Mouse (Mus musculus) lung, embryonic 16.5 days (tissue): ENCODE data around the gene 1700001L19Rik. TPM values are rescaled to one million over a fixed set of nuclear protein-coding genes. Genes with fewer than 3 reads are reported as not detected.

Experiments used
- ATAC-seq: fragments of 200-750 bp; cut with Nextera tagmentation; 2 replicates; pipeline ENCODE4 v1.8.0; 2017; ENCODE audit warnings: low read depth, mild to moderate bottlenecking, moderate library complexity
- H3K27ac ChIP-seq: fragments of 300-500 bp; sonication (generic); 2 replicates; pipeline ENCODE4 v1.5.1; 2014; ENCODE audit warnings: mild to moderate bottlenecking, control low read depth, low read length
- H3K27me3 ChIP-seq: fragments of 300-500 bp; sonication (generic); 2 replicates; pipeline ENCODE4 v1.6.1; 2014; ENCODE audit warnings: low read depth, low read length, mixed read lengths; ENCODE audit not compliant: control insufficient read depth, insufficient read depth
- H3K36me3 ChIP-seq: fragments of 300-500 bp; sonication (generic); 2 replicates; pipeline ENCODE4 v1.6.1; 2014; ENCODE audit warnings: low read length; ENCODE audit not compliant: control insufficient read depth, insufficient read depth
- H3K4me1 ChIP-seq: fragments of 300-500 bp; sonication (generic); replicated peaks from 2 replicates; pipeline ENCODE4 v1.6.1; 2014; ENCODE audit warnings: low read length, mixed read lengths; ENCODE audit not compliant: control insufficient read depth, insufficient read depth
- H3K4me2 ChIP-seq: fragments of 300-500 bp; sonication (generic); 2 replicates; pipeline ENCODE4 v1.6.1; 2014; ENCODE audit warnings: low read depth, low read length, control low read depth
- H3K4me3 ChIP-seq: fragments of 300-500 bp; sonication (generic); 2 replicates; pipeline ENCODE4 v1.5.1; 2014; ENCODE audit warnings: mild to moderate bottlenecking, low read length, control low read depth
- H3K9ac ChIP-seq: fragments of 300-500 bp; sonication (generic); 2 replicates; pipeline ENCODE4 v1.6.1; 2014; ENCODE audit warnings: low read length, control low read depth
- H3K9me3 ChIP-seq: fragments of 300-500 bp; sonication (generic); 2 replicates; pipeline ENCODE4 v1.6.1; 2016; ENCODE audit warnings: low read length; ENCODE audit not compliant: control insufficient read depth
- WGBS: fragments of 180-500 bp; shearing (Covaris S2); extraction: QIAGEN DNeasy Blood & Tissue Kit; methylation state at CpG from one replicate; pipeline ENCODE4 v1.1.7; 2014; 5-methylcytosine and 5-hydroxymethylcytosine counted together
- polyA plus RNA-seq: library from polyadenylated mRNA; unstranded; fragments of >200 nt; fragmentation: Nextera tagmentation; extraction: Ambion mirVana; gene quantifications from 2 replicates; pipeline ENCODE4 v1.2.1, GENCODE M21; 2015

1700001L19Rik gene
- polyA plus RNA-seq, 1 experiment from 2014 or later: 2.2 TPM

DNA sequence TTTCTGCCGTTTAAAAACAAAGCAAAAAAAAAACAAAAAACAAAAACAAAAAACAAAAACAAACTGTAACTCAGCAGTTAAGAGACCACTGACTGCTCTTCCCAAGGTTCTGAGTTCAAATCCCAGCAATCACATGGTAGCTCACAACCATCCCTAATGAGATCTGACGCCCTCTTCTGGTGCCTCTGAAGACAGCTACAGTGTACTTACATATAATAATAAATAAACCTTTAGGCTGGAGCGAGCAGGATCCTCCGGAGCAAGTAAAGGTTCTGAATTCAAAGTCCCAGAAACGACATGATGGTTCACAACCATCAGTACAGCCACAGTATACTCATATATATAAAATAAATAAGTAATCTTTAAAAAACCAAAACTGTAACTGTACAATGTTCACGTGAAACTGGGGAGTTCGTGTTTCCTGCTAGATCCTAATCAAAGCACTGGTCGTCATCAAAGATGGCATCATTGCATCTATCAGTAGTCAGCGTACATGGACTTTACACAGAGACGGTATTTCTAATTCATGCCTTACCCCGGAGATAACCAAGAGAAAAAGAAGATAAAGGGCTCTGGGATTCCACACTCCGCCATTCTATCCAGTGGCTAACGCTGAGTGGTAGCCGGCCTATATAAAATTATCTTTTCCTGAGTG lies 16.0 kb upstream of the 1700001L19Rik start:
- no peak for ATAC-seq
- Histone ChIP-seq H3K27me3 (no peaks in the 10 kb centered on the region), H3K9ac (peak overlapping the region; percentile 87), H3K4me3 (peak overlapping the region; percentile 83), H3K4me1 (peaks cover 16% of the 10 kb centered on the region; the same call in 1 of the 2 replicates), H3K9me3 (no peaks in the 10 kb centered on the region), H3K4me2 (peak overlapping the region; percentile 79), H3K27ac (peak overlapping the region; percentile 81), H3K36me3 (peaks cover 30% of the 10 kb centered on the region)
- 18% methylated on average over 14 of the region's 14 CpGs for WGBS

DNA sequence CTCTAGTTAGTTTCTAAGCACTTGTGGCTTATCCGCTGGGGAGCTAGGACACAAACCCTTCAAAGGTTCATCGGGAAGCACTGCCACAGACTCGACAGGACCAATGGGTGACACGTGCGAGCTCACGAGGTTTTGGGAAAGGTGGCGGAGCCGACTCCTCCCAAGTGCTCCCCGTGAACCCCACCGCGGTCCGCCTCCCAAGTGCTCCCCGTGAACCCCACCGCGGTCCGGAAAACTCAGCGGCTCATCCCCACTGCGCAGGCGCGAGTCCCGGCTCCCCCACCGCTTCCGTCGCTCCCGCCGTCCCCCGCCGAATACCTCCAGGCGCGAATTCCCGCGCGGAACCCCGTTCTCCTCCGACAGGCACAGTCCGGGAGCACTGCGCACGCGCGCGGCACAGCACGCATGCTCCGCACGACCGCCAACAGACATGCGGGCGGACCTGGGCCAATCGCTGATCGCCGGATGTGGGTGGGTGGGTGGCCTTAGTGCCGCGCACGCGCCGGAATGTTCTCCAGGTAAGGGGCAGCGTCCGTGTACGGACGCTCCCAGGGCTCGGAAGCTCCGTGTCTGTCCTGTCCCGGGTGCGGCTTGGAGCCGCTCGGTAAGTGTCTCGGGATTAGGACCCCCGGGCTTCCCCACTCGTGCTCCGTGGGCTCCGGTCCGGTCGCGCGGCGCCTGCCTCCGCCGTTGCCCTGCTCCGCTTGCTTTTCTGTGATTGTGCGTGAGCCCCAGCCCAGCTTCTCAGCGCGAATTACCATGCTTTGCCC lies 15.3 kb upstream of the 1700001L19Rik start, which contains the start of the genes Mtrr and Fastkd3:
Mtrr (minus strand) TSS at position 403 of the 770 bp plus-strand sequence.
Fastkd3 (plus strand) TSS at position 488 of the 770 bp plus-strand sequence.
- H3K4me1 ChIP-seq: peaks cover 15% of the 10 kb centered on the region; the same call in 1 of the 2 replicates
- H3K27me3 ChIP-seq: no peaks in the 10 kb centered on the region
- WGBS: 0% methylated on average over 75 of the region's 81 CpGs
- no peaks in the 10 kb centered on the region for H3K9me3 ChIP-seq
- H3K36me3 ChIP-seq: peaks cover 26% of the 10 kb centered on the region
- peak; percentile 97 for ATAC-seq
- H3K9ac ChIP-seq: peak within 1 kb of the TSS; percentile 87
- peak within 1 kb of the TSS; percentile 82 for H3K27ac ChIP-seq
- H3K4me3 ChIP-seq: peak within 1 kb of the TSS; percentile 83
- H3K4me2 ChIP-seq: peak within 1 kb of the TSS; percentile 79

DNA sequence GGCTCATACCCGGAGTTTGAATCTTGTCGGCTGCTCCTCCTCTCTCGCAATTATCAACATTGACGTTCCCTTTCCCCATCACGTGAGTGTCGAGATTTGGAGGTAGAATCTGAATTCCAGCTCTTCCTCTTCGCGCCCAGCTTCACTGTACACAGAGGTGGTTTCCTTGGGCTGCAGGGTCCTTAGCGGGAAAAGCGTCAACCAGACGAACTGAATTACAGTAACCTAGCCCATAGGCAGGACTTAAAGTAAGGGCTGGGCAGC lies 14.8 kb upstream of the 1700001L19Rik start:
- Histone ChIP-seq H3K4me1 (peaks cover 12% of the 10 kb centered on the region; the same call in 1 of the 2 replicates), H3K27ac (peak overlapping the region; percentile 82), H3K9ac (peak overlapping the region; percentile 87), H3K36me3 (peaks cover 26% of the 10 kb centered on the region), H3K4me3 (peak overlapping the region; percentile 83), H3K9me3 (no peaks in the 10 kb centered on the region), H3K4me2 (peak overlapping the region; percentile 68), H3K27me3 (no peaks in the 10 kb centered on the region)
- WGBS: under 1% methylated on average over 11 of the region's 11 CpGs
- ATAC-seq: 0 out of 2 replicates have a peak, but pooled peaks have one; percentile 0

DNA sequence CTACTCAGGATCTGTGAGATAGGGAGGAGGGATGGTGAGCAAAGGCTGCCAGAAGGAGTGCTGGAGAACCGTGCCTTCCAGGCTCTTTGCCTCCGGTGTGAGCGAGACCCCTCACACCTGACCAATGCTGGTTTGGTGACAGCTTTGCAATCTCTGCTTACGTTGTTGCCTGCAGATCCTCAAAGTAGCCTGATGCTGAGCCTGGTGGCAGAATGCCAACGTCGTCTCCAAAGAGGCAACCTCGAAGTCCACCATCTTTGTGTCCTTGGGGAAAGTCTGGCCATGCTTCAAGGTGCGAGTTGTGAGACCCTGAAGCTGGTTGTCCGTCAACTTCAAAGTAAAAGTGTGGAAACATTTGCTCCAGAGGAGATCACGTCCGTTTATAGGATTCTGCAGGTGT lies 13.3 kb upstream of the 1700001L19Rik start:
- WGBS: 86% methylated on average over 11 of the region's 11 CpGs
- Histone ChIP-seq H3K27me3 (no peaks in the 10 kb centered on the region), H3K4me1 (peaks cover 12% of the 10 kb centered on the region; the same call in 1 of the 2 replicates), H3K36me3 (peaks cover 39% of the 10 kb centered on the region), H3K9me3 (no peaks in the 10 kb centered on the region), H3K4me2 (no peak overlapping the region), H3K4me3 (no peak overlapping the region), H3K27ac (no peak overlapping the region), H3K9ac (no peak overlapping the region)
- ATAC-seq: no peak

DNA sequence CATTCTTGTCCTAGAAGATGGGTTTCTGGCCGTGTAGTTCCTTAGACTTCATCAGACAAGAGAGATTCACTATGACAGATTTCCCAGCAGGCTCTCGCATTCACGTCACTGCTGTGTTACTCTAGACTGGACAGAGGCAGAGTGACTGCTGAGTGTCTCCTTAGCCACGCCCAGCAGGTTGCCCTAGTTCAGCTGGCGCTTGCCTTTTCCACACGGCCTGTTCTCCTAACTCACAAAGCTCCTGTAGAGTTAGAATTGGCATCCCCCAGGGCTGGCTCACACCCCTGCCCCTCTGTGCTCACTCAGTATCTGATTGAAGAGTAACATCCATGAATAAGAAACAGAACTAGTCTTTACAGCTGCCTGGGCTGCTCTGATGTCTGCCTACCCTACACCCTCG lies 11.8 kb upstream of the 1700001L19Rik start:
- H3K27me3 ChIP-seq: no peaks in the 10 kb centered on the region
- H3K27ac ChIP-seq: no peak overlapping the region
- peaks cover 11% of the 10 kb centered on the region; the same call in 1 of the 2 replicates for H3K4me1 ChIP-seq
- no peak overlapping the region for H3K4me3 ChIP-seq
- WGBS: 78% methylated on average over 7 of the region's 7 CpGs
- H3K4me2 ChIP-seq: no peak overlapping the region
- ATAC-seq: no peak
- H3K9ac ChIP-seq: no peak overlapping the region
- peaks cover 52% of the 10 kb centered on the region for H3K36me3 ChIP-seq
- H3K9me3 ChIP-seq: no peaks in the 10 kb centered on the region

DNA sequence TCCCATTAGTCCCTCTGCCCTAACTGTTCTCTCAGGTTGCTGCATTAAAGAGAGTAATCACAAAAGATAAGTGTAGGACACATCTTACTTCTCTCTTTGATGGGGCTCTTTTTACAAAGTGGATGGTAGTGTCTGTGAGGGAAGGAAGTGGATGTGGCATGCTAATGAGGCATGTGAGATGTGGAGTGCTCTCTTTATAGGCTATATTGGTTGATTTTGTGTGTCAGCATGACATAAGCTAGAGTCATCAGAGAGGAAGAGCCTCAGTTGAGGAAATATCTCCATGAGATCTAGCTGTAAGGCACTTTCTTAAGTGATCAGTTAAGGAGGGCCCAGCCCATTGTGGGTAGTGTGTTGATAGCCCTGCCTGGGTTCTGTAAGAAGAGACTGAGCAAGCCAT lies 8.9 kb upstream of the 1700001L19Rik start:
- ATAC-seq: no peak
- peaks cover 74% of the 10 kb centered on the region for H3K36me3 ChIP-seq
- H3K4me2 ChIP-seq: no peak overlapping the region
- no peaks in the 10 kb centered on the region for H3K27me3 ChIP-seq
- H3K9me3 ChIP-seq: no peaks in the 10 kb centered on the region
- H3K27ac ChIP-seq: no peak overlapping the region
- no peak overlapping the region for H3K4me3 ChIP-seq
- no peaks in the 10 kb centered on the region; the same call in 1 of the 2 replicates for H3K4me1 ChIP-seq
- no peak overlapping the region for H3K9ac ChIP-seq

DNA sequence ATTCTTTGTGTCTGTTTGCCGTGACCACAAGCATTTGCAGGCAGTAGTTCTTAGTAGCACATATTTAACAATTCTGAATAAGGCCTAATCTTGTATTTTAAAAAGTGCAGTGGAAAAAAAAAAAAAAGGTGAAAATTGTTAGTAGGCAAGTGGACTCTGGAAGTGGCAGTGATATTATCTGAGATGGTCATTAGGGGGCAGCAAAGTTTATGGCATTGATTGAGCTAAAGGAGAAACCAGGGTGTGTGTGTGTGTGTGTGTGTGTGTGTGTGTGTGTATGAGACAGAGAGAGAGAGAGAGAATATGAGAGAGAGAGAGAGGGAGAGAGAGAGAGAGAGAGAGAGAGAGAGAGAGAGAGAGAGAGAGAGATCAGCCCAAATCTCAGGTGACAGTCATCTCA lies 3.4 kb upstream of the 1700001L19Rik start:
- Histone ChIP-seq H3K27ac (no peak overlapping the region), H3K4me2 (no peak overlapping the region), H3K9ac (no peak overlapping the region), H3K36me3 (peaks cover 40% of the 10 kb centered on the region), H3K27me3 (no peaks in the 10 kb centered on the region), H3K4me3 (no peak overlapping the region), H3K4me1 (no peaks in the 10 kb centered on the region; the same call in 1 of the 2 replicates), H3K9me3 (no peaks in the 10 kb centered on the region)
- no peak for ATAC-seq
- 74% methylated on average over 1 of the region's 1 CpGs for WGBS

DNA sequence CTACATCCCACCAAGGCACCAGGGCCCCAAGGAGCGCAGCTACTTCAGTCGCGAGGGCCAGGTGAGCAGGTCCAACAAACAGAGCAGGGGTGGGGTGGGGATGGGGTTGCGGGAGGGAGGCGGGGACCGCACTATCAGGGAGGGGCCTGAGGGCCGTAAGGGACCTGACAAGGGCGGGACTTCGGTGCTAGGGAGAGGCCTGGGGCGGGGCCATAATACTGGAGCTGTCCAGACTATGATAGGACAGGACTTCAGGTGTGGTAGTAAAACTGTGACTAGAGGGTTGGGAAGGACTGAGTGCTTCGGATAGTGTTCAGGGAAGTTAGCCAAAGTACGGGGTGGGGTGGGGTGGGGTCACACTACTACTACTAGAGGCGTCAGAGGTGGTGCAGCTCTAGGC lies 446 bp downstream of the 1700001L19Rik start:
- ATAC-seq: peak; percentile 61
- H3K27ac ChIP-seq: no peak overlapping the region
- H3K27me3 ChIP-seq: no peaks in the 10 kb centered on the region
- H3K9ac ChIP-seq: no peak overlapping the region
- H3K4me1 ChIP-seq: no peaks in the 10 kb centered on the region
- H3K36me3 ChIP-seq: peaks cover 8% of the 10 kb centered on the region
- no peaks in the 10 kb centered on the region for H3K9me3 ChIP-seq
- H3K4me3 ChIP-seq: no peak overlapping the region
- H3K4me2 ChIP-seq: peak overlapping the region; percentile 44
- 12% methylated on average over 13 of the region's 13 CpGs for WGBS

DNA sequence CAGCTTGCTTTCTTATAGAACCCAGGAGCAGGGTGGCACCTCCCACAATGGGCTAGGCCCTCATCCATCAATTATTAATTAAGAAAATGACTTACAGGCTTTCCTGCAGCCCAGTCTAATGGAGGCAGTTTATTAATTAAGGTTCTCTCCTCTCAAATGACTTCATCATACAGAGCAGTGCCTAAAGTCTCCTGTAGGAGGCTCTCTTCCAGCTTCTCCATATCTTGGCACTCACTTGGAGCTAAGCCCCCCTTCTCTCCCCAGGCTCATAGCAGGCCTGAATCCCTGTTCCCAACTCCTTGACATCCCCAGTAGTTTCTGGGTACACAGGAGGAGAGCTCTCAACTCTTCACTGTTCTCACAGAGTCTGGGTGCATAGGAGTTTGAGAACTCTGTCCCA lies 1.7 kb downstream of the 1700001L19Rik start:
- Histone ChIP-seq H3K4me2 (no peak overlapping the region), H3K27ac (no peak overlapping the region), H3K9ac (no peak overlapping the region), H3K9me3 (no peaks in the 10 kb centered on the region), H3K4me1 (no peaks in the 10 kb centered on the region), H3K27me3 (no peaks in the 10 kb centered on the region), H3K36me3 (peaks cover 3% of the 10 kb centered on the region; the same call in 1 of the 2 replicates), H3K4me3 (no peak overlapping the region)
- ATAC-seq: no peak
